Mouse (Mus musculus) bone marrow macrophage, adult 2 months (primary cell): ENCODE results near the gene Col1a1.
A peak's percentile ranks its signal among the peaks of the same experiment; 100 is the strongest.

Experiments
- CTCF ChIP-seq: IDR thresholded peaks from 2 replicates; pipeline ENCODE4 v1.5.1; 2012; ENCODE audit warnings: low read depth, mild to moderate bottlenecking, low read length, moderate library complexity
- POLR2A ChIP-seq: IDR thresholded peaks from 2 replicates; pipeline ENCODE4 v1.6.1; 2012; ENCODE audit warnings: mild to moderate bottlenecking, low read depth, low read length, borderline replicate concordance

GRCm38 (mm10) chr11:94936851-94937295 is 849 bp downstream of the Col1a1 start:
- peak; percentile 100 for TF ChIP-seq CTCF
- no peak for TF ChIP-seq POLR2A
